Mouse (Mus musculus): Measurements from ENCODE around the gene Pcsk1n.

DNA sequence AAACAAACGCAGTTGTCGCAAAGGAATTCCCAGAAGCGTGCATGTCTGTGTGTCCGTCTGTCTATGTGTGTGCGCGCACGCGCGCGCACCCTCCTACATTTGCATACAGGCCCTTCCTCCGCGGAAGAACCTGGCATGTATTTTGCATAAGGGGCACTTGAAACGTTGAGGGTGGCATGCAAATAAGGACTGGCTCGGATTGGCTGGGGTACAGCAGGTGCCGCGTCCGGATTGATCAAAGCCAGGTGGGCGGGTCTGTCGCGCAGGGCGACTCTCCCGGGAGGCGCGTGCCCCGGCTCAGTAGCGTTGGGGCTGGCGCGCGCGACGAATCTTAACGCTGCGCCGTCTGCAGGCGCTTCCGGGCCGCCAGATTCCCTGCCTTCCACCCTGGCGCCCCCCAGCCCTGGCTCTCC, 41.6 kb upstream of the Pcsk1n start, which contains the start of gene Pim2:
- no peak for TF ChIP-seq CTCF (IDR thresholded peaks at IDR 0.05; ENCODE audit: borderline replicate concordance, extremely low read depth, insufficient read depth, insufficient read length)
- no peak for TF ChIP-seq POLR2A (IDR thresholded peaks at IDR 0.05; ENCODE audit: borderline replicate concordance, extremely low read depth, insufficient read depth, insufficient read length, poor library complexity, severe bottlenecking)
